Mouse (Mus musculus) left cerebral cortex, adult 18-20 months (tissue): ENCODE data around the gene Dcun1d4. TPM values are rescaled to one million over a fixed set of nuclear protein-coding genes. Genes with fewer than 3 reads are reported as not detected.
"Not testable (repeated sequence)": the region's sequence is repeated elsewhere in the genome, so short reads cannot be mapped to it uniquely, and the experiment has no call there.

ENCODE experiments used
- DNase-seq, 2 experiments: peaks; one replicate each; pipeline ENCODE4 v3.0.0; 2021 to 2022; ENCODE audit warnings: low spot score in 2 of 2, mixed read lengths in 1 of 2
- long read RNA-seq, 2 experiments: library from polyadenylated mRNA; stranded (forward); transcript quantifications; one replicate each; pipeline ENCODE4 v2.0.0; 2021
- total RNA-seq, 2 experiments: library from RNA; stranded (reverse); gene quantifications; 2 replicates each; pipeline ENCODE4 v1.2.3; 2021

The Dcun1d4 gene
- total RNA-seq, result 100 to 1,000 TPM; 132 to 133 TPM
- long read RNA-seq, experiment 1, full-length matches to known transcripts, result 77 of 121 reads
- long read RNA-seq, experiment 1, partial matches to known transcripts, result 14 of 121 reads
- long read RNA-seq, experiment 1, other reads (novel, unspliced or antisense), result 30 of 121 reads
- long read RNA-seq, experiment 2, full-length matches to known transcripts, result 47 of 73 reads
- long read RNA-seq, experiment 2, partial matches to known transcripts, result 7 of 73 reads
- long read RNA-seq, experiment 2, other reads (novel, unspliced or antisense), result 19 of 73 reads

DNA sequence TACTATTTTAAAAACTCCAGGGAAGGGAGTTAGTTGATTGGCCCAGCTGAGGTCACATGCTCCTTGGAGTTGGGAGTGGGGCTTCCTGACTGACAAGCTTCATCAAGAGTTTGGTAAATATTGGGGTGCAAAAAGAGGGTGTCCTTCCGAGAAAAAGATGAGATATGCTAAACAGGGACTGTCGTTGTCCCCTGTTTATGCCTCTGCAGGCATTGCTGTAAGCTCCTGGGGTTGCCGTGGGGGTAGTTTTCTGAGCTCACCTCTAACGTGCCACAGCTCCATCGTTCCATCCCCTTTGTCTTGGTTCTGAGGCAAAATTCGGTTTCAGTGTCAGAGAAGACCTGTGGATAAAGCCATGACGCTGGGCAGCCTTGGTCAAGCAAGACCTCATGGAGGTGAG is at the start of gene Dcun1d4:
TSS of gene Dcun1d4 (plus strand) at position 301 of the 400 bp plus-strand sequence.
- no peak for DNase-seq

DNA sequence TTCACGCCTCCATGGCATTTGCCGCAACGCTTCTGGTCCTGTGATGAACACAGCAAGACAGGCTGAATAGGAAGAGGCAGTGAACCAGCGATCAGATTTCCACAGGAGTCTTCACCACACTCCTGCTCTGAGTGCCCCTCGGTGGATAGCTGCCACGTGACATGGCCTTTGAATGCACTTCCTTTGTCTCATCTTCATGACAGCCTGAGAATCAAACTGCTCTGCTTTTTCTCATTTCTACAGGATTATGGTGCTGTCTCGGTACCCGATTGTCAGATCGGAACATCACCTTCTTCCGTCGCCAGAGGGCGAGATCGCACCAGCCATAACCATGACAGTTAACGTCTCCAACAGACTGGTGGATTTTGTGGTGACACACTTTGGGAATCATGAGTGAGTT is 49.2 kb upstream of the Dcun1d4 start:
- peak; percentile 87 to 91 for DNase-seq

DNA sequence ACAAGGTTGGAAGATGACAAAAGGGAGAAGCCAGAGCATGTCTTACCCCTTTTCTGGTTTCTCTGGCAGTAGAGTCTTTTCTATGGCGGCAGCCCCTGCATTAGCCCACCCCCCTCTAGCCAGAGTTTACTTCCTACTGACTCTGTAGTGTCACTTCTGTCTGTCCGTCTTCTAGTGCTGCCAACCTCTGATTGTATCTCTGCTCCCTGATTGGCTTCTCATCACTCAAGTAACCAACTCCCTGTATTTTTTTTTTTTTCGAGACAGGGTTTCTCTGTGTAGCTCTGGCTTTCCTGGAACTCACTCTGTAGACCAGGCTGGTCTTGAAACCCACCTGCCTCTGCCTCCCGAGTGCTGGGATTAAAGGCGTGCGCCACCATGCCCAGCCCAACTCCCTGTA is 48.0 kb upstream of the Dcun1d4 start:
- DNase-seq, result no peak

DNA sequence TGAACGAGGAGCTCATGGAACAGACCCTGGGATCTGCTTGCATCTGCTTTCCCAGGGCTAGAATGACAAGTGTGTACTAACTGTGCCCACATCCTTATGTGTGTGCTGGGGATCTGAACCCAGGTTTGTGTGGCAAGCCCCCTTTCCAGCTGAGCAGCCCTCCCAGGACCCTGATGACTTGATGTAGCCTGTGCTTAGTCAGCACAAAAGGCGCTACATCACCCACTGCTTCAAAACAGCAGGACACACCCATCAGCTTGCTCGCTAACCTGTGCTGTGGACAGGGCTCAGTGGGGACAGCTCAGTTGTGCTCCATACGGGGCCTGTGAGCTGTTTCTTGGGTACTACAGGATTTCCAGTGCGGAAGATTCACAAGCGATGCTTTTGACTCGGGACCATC is 46.0 kb upstream of the Dcun1d4 start:
- DNase-seq, result no peak

DNA sequence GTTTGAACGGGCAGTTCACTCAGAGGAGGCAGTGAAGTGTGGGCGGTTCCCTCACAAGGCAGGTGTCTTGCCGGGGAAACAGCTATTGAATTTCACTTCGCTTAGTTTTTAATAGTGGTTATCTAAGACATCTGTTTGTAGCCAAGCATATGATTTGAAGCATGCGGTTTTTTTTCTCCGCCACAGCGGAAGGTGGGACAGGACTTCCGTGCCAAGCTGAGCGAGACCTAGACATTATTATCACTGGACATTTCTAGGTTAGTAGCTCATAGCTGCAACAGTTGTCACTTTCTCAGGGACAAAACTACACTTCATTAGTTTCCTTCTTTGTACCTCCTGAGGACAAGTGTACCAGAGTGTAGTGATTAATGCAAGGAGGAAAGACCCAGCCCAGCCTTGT is 38.6 kb upstream of the Dcun1d4 start:
- no peak for DNase-seq

DNA sequence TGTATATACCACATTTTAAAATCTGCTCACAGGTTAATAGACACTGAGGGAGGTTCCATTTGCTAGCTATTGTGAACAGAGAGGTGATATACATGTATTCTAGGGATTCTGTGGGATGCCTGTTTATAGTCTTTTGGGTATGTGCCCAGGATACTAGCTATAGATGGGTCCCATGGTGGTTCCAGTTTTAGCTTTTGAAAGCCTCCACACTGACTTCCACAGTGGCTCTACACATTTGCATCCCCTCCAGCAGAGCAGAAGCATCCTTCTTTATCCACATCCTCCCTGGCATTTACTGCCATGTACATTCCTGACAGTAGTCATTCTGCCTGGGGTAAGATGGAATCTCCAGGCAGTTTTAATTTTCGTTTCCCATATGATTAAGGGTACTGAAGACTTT is 30.5 kb upstream of the Dcun1d4 start:
- no peak for DNase-seq

DNA sequence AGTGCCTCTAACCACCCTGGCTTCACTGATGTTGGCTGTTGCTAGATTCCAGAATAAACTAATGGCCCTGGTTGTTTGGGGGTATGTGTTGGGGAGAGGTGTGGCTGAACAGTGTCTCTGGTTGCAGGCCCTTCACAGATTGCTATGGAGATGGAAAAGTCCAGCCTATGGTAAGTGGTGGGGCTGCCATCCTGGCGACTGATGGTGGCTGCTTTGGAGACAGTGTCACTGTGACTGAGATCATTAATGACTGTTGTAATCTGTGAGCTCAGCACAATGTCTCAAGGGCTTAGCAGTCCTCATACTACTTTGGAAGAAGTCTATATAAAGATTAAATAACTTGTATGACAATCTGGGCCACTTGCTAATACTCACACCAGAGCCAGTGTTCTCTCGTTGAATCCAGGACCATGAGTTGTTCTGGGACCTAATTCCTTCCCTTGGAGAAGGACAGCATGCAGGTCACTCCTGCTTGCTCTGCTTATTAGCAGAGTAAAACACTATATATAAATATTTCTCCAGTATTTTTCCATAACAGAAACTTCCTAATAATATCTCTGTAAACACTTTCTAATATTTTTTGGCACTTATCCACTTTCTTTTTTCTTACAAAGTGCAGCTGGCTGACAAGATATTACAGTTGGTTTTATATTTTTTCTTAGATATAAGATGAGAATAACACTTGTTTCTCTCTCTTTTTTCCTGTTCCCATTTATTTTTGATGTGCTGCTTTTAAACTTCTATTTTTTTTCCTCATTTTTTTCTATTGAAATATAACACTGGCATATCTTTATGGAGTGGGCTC is 26.1 kb upstream of the Dcun1d4 start:
- no peak for DNase-seq

DNA sequence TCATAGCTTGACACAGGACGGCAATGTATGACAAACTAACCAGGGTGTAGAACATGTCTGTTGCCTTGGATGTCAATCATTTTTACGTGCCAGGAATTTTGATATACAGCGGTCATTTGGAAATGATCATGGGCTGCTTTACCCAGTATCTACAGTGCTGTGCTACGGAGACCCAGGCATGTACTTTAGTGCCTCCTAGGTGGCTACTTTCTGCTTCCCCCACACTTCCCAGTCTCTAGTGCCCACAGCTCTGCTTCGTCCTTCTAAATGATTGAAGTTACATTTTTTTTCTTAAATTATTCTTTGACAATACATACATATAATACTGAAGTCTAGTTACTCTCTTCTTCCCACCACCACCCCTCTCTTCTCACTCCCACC is 25.5 kb upstream of the Dcun1d4 start:
- no peak for DNase-seq

DNA sequence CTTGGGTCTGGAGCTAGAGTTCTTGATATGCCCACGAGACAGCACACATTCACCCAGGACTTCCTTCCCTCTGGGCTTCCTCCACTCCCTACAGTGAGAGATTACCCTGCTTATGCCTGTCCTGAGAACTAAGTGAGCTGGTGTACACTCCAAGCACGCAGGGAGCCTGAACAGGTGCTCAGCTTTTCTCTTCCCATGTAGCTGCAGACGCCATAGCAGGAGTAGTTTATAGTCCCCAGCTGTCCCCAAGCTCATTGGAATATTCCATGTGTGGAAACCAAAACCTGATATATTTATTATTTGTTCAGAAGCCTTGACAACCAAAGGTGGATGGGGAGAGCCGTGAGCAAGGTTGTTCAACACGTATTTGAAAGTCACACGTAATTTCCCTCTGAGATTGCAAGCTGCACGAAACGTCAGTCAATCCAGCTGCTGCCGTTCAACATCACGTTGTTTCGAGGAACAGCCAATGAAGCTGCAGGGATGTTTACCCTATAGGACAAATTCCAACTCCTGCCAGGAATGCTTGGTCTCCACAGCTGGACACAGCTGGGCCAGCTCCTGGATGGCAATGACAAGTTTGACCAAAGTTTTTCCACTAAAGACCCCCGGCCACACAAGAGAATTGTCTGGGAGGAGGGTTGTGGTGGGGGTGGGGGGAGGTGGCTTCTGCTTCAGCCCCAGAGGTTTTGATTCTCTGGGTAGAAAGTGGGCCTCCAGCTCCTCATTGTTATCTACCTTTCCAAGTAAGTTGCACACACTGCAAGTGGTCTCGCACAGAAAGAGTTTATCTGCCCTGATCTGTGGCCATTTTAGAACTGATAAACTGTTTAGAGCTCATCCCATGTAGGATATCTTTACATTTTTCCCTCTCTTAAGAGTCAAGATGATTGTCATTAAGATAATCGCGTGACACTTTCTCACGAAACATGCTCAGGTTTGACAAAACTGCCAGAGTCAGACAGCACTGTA is 12.1 kb upstream of the Dcun1d4 start:
- no peak for DNase-seq

DNA sequence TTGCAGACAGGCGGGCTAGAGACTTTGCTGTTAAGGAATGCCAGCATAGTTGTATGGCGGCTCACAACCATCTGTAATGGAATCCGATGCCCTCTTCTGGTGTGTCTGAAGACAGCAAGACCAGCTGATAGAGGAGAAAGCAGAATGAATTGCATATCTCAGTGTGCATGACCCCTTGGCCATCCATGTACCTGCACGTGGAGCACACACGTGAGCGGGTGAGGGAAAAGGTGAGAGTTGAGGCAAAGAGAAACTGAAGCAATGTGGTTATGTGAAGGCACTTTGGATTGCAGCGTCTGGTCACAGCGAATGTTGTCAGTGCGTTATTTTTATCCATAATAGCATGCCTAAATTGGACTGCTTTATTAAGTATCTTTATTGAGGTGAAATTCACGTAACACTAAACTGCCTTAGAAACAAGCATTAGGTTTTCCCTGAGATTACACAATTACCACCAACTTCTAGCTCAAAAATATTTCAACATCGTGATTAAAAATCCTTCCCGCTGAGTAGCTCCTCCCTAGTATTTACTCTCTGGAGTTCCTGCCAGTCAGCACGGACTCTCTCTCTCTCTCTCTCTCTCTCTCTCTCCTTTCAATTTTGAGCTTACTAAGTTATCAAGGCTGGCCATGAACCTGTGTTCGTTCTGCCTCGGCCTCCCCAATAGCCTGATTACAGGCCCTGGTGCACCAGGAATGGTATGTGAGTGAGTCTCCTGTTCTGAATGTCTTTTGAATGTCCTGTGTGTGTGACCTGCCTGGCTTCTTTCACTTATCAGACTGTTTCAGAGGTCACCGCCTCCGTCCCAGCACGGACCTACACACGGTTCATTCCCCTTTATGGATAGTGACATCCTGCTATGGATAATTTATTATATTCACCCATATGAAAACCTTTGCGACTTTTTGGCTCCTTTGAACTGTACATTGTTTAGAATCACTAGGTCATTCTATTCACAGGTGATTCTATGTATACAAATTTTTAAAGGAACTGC is 6.1 kb upstream of the Dcun1d4 start:
- no peak for DNase-seq

DNA sequence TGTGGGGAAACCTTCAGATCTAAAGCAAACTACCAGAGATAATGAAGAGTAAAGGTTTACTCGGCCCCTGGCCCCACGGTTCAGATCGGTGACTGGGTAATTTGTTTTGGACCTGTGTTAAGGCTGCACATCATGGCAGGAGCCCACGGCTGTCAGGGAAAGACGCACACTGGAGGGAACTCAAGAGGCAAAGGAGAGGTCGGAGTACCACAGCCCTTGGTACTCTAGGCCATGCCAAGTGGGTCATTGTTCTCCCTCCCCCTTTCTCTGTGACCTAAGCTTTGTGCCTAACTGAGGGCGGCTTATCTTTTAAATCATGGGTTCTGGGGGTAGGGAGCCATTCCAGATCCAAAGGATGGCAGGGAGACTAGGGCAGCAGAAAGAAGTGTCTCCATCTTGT is 601 bp downstream of the Dcun1d4 start:
- no peak for DNase-seq

DNA sequence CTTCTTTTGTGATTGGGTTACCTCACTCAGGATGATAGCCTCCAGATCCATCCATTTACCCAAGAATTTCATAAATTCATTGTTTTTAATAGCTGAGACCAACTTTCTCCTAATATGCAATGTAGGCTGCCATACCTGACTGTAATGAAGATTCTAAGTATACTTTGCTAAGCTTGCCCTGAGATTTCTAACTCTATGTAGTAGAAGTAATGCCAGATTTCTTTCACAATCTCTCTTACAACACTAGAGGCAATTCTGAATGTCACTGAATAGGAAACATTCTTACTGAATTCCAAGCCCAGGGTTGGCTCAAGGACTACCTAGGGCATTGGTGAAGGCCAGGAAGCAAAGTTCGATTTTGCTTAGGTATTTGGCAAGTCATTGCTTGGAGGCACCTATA is 1.6 kb downstream of the Dcun1d4 start:
- DNase-seq, result not testable (repeated sequence)

DNA sequence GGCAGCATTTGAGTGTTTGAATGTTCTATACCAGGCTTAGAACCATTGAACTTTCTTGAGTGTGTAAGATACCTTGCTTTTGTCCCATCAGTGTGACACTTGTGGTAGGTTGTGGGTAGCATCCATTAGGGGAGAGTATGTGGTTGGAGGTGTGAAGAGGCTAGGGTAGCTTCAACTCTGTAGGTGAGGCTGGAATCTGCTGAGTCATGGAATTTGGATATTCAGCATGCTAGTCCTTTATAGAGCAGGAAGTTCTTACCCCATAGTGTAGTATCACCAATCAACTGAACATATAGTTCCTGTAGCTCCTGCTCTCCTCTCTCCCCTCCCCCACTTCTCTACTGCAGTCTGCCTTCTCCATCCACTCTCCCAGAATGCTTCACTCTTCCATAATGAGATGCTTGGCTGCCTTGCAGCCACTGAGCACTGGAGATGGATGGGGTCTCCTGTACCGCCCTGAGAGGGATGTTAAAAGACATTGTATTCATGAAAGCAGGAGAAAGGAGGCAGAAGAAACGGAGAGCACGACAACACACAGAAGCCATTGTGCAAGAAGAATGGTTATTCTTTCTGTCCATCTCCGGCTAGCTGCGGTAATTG is 3.3 kb downstream of the Dcun1d4 start:
- no peak for DNase-seq

DNA sequence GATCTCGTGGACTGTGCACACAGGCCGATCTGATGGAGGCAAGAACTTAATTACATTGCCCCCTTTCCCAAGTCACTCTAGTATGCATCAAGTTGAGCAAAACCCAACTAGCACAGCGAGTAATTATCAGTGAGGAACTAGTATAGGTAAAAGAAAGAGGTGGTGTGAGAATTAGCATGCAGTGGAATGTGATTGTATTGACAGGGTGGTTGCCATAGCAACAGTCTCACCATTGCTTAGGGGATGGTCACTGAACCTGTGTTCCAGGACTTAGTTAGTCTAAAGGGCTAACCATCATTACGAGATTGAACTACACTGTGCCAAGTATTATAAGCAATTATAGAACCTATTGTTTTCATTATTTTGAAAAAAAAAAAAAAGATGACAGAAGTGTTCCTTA is 5.7 kb downstream of the Dcun1d4 start:
- DNase-seq, result no peak

DNA sequence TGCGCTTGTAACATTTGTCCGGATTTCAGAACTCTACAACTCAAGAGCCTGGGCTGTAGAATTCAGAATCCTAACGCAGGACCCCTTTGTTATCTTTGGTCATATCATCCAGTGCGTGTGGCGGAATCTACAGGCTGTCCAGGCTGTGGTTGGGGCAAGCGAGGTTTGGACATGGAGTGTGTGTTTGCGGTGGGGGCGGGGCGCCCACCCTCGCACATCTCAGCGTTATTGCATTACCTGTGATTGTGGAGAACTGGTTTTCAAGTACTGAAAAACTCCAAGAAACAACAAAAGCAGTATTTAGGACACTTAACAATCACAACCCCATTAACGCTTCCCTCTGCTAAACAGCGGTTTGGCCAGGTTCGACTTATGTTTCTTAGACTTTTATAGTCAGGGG is 9.1 kb downstream of the Dcun1d4 start:
- no peak for DNase-seq

DNA sequence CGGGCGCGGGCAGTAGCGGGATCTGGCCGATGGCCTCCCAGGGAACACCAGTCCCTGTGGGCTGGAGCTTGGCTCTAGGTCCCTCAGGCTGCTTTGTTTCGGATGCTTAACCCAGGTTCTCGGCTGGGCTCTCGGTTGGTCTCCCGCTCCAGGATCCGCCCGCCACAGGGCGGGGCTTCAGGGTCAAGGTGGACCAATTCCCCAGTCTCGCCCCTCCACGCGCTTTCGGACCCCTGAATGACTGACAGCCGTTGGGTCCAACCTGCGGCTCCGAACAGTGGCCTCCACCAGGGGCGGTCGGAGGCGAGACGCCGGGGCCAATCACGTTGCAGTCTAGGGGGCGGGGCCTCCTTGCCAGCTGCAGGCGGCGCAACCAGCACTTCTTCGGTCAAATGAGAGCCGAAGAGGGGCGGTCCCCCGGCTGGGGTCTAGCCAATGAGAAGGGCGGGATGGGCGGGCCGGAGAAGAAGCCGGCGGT is 9.8 kb downstream of the Dcun1d4 start:
- peak; percentile 98 to 99 for DNase-seq

DNA sequence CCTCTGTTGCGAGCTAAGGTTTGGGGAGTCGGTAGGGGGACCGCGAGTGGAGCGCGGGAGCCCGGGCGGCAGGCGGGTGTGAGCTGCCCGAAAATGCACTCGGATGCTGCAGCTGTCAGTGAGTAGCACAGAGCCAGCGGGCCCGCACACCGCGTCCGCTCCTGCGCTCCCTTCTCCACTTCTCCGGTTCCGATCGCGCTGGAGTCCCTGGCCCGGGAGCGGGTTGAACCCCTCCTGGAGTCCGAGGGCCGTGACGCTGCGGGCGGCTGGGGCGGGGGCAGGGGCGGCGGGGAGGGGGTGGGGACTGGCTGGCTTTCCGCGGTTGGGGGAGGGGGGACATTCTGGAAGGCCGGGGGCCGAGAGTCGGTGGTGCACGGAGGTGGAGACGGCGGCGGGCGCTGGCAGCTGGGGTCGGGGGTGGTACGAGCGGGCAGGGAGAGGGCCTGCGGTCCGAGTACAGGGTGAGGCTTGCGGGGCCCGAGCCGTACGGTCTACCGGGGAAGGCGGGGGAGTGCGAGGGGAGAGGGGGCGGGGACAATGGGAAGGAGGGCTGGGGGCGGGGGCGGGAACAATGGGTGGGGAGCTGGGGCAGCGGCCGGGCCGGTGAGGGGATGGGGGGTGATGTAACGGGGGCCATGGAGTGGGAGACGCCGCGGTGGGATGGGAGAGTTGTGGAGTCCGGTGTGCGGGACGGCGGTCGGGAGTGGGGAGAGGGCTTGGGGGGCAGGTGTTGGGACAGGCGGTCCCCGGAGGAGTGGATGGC is 10.5 kb downstream of the Dcun1d4 start:
- DNase-seq, result peak; percentile 6 to 34

DNA sequence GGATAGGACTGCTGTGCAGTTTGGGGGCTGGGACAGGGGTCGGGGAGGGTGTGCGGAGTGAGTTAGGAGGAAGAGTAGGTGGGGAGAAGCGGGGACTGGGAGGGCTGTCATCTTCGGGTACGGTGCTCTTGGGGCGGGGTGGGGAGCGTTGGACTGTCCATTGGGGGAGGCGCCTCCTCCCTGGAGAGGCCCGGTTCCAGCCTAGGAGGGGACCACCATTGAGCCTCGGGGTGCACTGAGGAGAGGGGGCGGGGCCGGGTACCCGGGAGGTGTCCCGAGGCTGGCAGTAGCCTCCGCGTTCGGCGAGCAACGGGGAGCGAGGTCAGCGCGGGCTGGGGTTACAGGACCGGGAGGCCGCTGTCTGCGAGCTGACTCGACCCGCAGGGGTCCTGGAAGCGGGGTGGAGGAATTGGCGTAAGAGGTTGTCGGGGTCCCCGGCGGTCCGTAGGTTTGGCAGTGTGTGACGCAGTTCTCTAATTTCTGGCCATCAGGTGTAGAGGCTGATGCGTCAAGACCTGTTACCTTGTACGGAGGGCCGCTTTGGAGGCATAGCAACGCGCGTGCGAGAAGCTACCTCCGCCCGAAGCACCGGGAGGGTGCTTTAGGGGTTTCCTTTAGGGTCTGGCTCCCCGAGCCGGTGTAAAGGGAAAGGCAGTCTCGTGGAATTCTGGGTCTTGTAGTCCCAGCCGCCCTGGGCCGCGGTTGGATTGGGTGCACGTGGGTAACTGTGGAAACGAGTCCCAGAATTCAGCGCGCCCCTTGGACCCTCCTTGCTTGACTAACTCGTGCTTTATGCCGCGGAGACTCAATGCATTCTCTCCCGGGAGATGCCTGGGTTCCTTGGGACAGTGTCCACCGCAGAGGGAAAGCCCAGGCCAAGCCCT is 11.3 kb downstream of the Dcun1d4 start:
- DNase-seq, result peak; percentile 93 to 94
